Comparison of ENCODE assay signal across 8 mouse cellular contexts in the genomic region with DNA sequence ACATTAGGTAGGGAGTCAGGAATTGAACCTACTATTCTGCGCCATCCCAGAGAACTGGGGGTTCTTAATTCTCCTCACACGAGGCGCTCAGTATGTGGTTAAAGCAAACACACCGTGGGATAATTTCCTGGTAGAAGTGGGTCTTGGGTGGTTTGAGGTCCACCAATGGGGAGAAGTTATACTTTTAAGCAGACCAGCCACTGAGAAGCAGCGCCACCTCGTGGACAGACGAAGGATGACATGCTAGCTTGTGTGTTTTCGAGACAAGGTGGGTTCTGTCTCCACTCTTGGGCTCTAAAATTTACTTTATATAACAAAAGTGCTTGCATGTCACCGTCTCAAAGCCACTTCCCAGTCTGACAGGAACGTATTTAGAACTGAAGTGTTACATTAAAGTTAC.
DNase-seq lines count a peak whose midpoint lies in the region; ATAC-seq and TF ChIP-seq lines count a peak whose summit lies in the region.

No protein-coding gene starts in this region.

- H3K36me3 ChIP-seq in heart, postnatal 0 days (replicated peaks; ENCODE audit: control insufficient read depth, insufficient read depth, low read length), result no peaks in the 10 kb centered on the region
- H3K36me3 ChIP-seq in heart, embryonic 12.5 days, result no peaks in the 10 kb centered on the region
- no peaks in the 10 kb centered on the region for H3K36me3 ChIP-seq in thymus, adult 2 months (ENCODE audit: control insufficient read depth, insufficient read depth, low read length)

- H3K9me3 ChIP-seq in heart, postnatal 0 days (replicated peaks; ENCODE audit: control insufficient read depth, low read length), result no peaks in the 10 kb centered on the region
- H3K9me3 ChIP-seq in heart, embryonic 12.5 days (replicated peaks), result peaks cover 6% of the 10 kb centered on the region

- no peaks in the 10 kb centered on the region for H3K27me3 ChIP-seq in heart, postnatal 0 days (ENCODE audit: control insufficient read depth, insufficient read depth, low read length)
- H3K27me3 ChIP-seq in heart, embryonic 12.5 days (replicated peaks), result no peaks in the 10 kb centered on the region
- no peaks in the 10 kb centered on the region for H3K27me3 ChIP-seq in thymus, adult 2 months (ENCODE audit: control insufficient read depth, insufficient read depth, low read length)

- no peak overlapping the region for H3K9ac ChIP-seq in heart, postnatal 0 days (replicated peaks; ENCODE audit: low read depth, low read length)
- no peak overlapping the region for H3K9ac ChIP-seq in heart, embryonic 12.5 days

- intact Hi-C loops in left cerebral cortex, postnatal 14 days (cut with DNase I), result loop anchor here (5.0 kb wide), 1 partner anchor 46 kb away; no protein-coding TSS in a partner anchor

- WGBS in heart, postnatal 0 days, result 32% methylated on average over 10 of the region's 10 CpGs
- WGBS in heart, embryonic 12.5 days, result 33% methylated on average over 10 of the region's 10 CpGs
- 19% methylated on average over 10 of the region's 10 CpGs for WGBS in thymus, adult 2 months

- no peak for DNase-seq in heart, postnatal 0 days (ENCODE audit: low spot score)
- peak; percentile 40 for DNase-seq in thymus, adult 2 months
- DNase-seq in thymus, adult 18-20 months, result no peak
- DNase-seq in embryo, embryonic 9.5 days (ENCODE audit: extremely low spot score), result peak; percentile 36
- peak; percentile 20 to 40 for DNase-seq in left cerebral cortex, postnatal 14 days (ENCODE audit: low spot score in 2 of 2)
- DNase-seq in retina, postnatal 1 day, result peak; percentile 60
- no peak for DNase-seq in adipocyte (ENCODE audit: low spot score)

- TF ChIP-seq EP300 in heart, postnatal 0 days (IDR thresholded peaks at IDR 0.05; ENCODE audit: low read depth), result no peak

- TF ChIP-seq CTCF in heart, postnatal 0 days (IDR thresholded peaks at IDR 0.05; ENCODE audit: low read depth), result peak; percentile 58
- TF ChIP-seq CTCF in thymus, adult 2 months (IDR thresholded peaks at IDR 0.05; ENCODE audit: borderline replicate concordance, control insufficient read depth, extremely low read depth, insufficient read depth, low read length, poor library complexity), result no peak

- no peak for TF ChIP-seq POLR2A in thymus, adult 2 months (IDR thresholded peaks at IDR 0.05; ENCODE audit: control insufficient read depth, extremely low read depth, insufficient read depth, low read length, poor library complexity)

- H3K4me2 ChIP-seq in heart, postnatal 0 days (ENCODE audit: low read depth, low read length), result no peak overlapping the region
- no peak overlapping the region for H3K4me2 ChIP-seq in heart, embryonic 12.5 days

- H3K27ac ChIP-seq in heart, postnatal 0 days (ENCODE audit: low read depth), result no peak overlapping the region
- H3K27ac ChIP-seq in heart, embryonic 12.5 days (ENCODE audit: poor library complexity, severe bottlenecking), result no peak overlapping the region
- no peak overlapping the region for H3K27ac ChIP-seq in thymus, adult 2 months (ENCODE audit: control insufficient read depth, insufficient read depth, low read length)

- no peak for ATAC-seq in heart, postnatal 0 days (ENCODE audit: insufficient read depth, low read depth)
- ATAC-seq in heart, embryonic 12.5 days (ENCODE audit: insufficient number of reproducible peaks, low FRiP score), result no peak

- H3K4me3 ChIP-seq in heart, postnatal 0 days (ENCODE audit: low read depth, low read length), result no peak overlapping the region
- H3K4me3 ChIP-seq in heart, embryonic 12.5 days, result no peak overlapping the region
- H3K4me3 ChIP-seq in thymus, adult 2 months (ENCODE audit: control insufficient read depth, insufficient read depth, low read length), result no peak overlapping the region

- no peaks in the 10 kb centered on the region for H3K4me1 ChIP-seq in heart, postnatal 0 days (ENCODE audit: control insufficient read depth, insufficient read depth)
- no peaks in the 10 kb centered on the region for H3K4me1 ChIP-seq in heart, embryonic 12.5 days (replicated peaks)
- peaks cover 4% of the 10 kb centered on the region for H3K4me1 ChIP-seq in thymus, adult 2 months (replicated peaks; ENCODE audit: control insufficient read depth, insufficient read depth, low read length)

Comparison
In these comparisons a context has a peak if more than half of its experiments do, and no peak if none do; other contexts are left out.
1. DNase-seq: peak in thymus, adult 2 months (single experiment), embryo, embryonic 9.5 days (single experiment), left cerebral cortex, postnatal 14 days (2 of 2) and retina, postnatal 1 day (single experiment); none in heart, postnatal 0 days (single experiment), thymus, adult 18-20 months (0 of 2) and adipocyte (single experiment).